Mouse (Mus musculus): Measurements from ENCODE around the gene Anxa9.

DNA sequence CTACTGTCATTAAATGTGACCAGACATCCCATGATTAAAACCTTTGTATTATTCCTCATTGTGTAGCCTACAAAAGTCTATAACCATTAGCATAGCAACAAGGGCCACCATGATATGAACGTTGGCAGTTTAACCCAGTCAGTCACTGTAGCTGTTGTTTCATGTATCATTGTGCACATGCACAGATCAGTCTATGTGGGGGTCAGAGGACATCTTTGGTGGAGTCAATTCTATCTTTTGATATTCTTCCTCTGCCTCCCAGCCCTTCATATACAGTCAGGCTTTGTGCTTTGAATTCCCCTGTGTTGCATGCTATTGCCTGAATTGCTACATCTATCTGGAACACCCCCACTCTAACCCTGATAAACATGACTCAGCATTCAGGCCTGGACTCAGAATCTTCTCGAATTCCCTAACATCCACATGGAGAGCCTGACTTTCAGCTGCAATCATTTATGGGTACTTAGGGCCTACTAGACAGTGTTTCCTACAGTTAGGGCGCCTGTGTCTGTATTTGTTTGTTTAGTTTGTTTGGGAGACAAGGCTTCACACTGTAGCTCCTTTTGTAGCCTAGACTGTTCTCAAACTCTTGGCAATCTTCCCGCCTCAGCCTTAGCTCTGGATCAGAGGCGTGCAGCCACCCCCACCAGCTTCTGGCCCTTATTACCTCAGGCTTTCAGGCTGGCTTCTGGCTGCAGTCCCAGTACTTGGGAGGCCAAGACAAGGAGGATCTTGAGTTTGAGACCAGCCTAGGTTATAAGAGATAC, 60.3 kb downstream of the Anxa9 start:
- TF ChIP-seq POLR2A (IDR thresholded peaks at IDR 0.05; ENCODE audit: low read depth, low read length) (no peak), CTCF (IDR thresholded peaks at IDR 0.05; ENCODE audit: extremely low read depth, insufficient read length, insufficient replicate concordance, low read depth, low read length) (no peak)
